Mouse (Mus musculus): ENCODE measurements around the gene Sbk3. TPM values are rescaled to one million over a fixed set of nuclear protein-coding genes. Genes with fewer than 3 reads are reported as not detected.

Sbk3 gene
- polyA plus RNA-seq, 1 experiment from 2014 or later: not detected

GRCm38 (mm10) chr7:4924483-4924882 lies 46.5 kb downstream of the Sbk3 start:
- H3K4me1 ChIP-seq (replicated peaks; ENCODE audit: control insufficient read depth, insufficient read depth): peaks cover 10% of the 10 kb centered on the region
- WGBS: 7% methylated on average over 4 of the region's 4 CpGs
- peaks cover 13% of the 10 kb centered on the region for H3K36me3 ChIP-seq (ENCODE audit: control insufficient read depth, insufficient read depth, low read length)
- peak overlapping the region; percentile 88 for H3K27ac ChIP-seq (replicated peaks)
- peak overlapping the region; percentile 38; the same call in 1 of the 2 replicates for H3K9ac ChIP-seq (ENCODE audit: low read length)
- H3K4me3 ChIP-seq (ENCODE audit: low read depth, low read length): 0 out of 2 replicates have a peak overlapping the region, but pooled peaks have one; percentile 6
- 0 out of 2 replicates have a peak, but pooled peaks have one; percentile 7 for TF ChIP-seq CTCF (IDR thresholded peaks at IDR 0.05; ENCODE audit: low read depth)
- no peak for TF ChIP-seq EP300 (optimal IDR thresholded peaks at IDR 0.05)
- ATAC-seq (ENCODE audit: low FRiP score, low TSS enrichment) (no peak), DNase-seq (ENCODE audit: low spot score) (no peak)
- peak overlapping the region; percentile 57 for H3K4me2 ChIP-seq (replicated peaks; ENCODE audit: low read depth)
- no peaks in the 10 kb centered on the region for H3K27me3 ChIP-seq (ENCODE audit: control insufficient read depth, insufficient read depth, low read length)
- H3K9me3 ChIP-seq (ENCODE audit: control insufficient read depth, low read length): no peaks in the 10 kb centered on the region

GRCm38 (mm10) chr7:4923586-4924364 lies 47.2 kb downstream of the Sbk3 start:
- Histone ChIP-seq H3K4me3 (ENCODE audit: low read depth, low read length) (0 out of 2 replicates have a peak overlapping the region, but pooled peaks have one; percentile 6), H3K36me3 (ENCODE audit: control insufficient read depth, insufficient read depth, low read length) (peaks cover 13% of the 10 kb centered on the region), H3K9me3 (ENCODE audit: control insufficient read depth, low read length) (no peaks in the 10 kb centered on the region), H3K27ac (replicated peaks) (peak overlapping the region; percentile 88), H3K4me2 (replicated peaks; ENCODE audit: low read depth) (peak overlapping the region; percentile 57), H3K27me3 (ENCODE audit: control insufficient read depth, insufficient read depth, low read length) (no peaks in the 10 kb centered on the region), H3K4me1 (replicated peaks; ENCODE audit: control insufficient read depth, insufficient read depth) (peaks cover 10% of the 10 kb centered on the region), H3K9ac (ENCODE audit: low read length) (peak overlapping the region; percentile 38)
- DNase-seq (ENCODE audit: low spot score) (peak; percentile 69), ATAC-seq (ENCODE audit: low FRiP score, low TSS enrichment) (peak; percentile 28; the same call in 1 of the 2 replicates)
- 8% methylated on average over 37 of the region's 37 CpGs for WGBS
- TF ChIP-seq EP300 (optimal IDR thresholded peaks at IDR 0.05) (no peak), CTCF (IDR thresholded peaks at IDR 0.05; ENCODE audit: low read depth) (peak; percentile 68)

GRCm38 (mm10) chr7:4922931-4923565 lies 47.9 kb downstream of the Sbk3 start:
- Histone ChIP-seq H3K4me1 (replicated peaks; ENCODE audit: control insufficient read depth, insufficient read depth) (peaks cover 10% of the 10 kb centered on the region), H3K36me3 (ENCODE audit: control insufficient read depth, insufficient read depth, low read length) (peaks cover 15% of the 10 kb centered on the region), H3K4me2 (replicated peaks; ENCODE audit: low read depth) (peak overlapping the region; percentile 57), H3K27ac (replicated peaks) (peak overlapping the region; percentile 18; the same call in 1 of the 2 replicates), H3K9ac (ENCODE audit: low read length) (peak overlapping the region; percentile 38; the same call in 1 of the 2 replicates), H3K9me3 (ENCODE audit: control insufficient read depth, low read length) (no peaks in the 10 kb centered on the region), H3K4me3 (ENCODE audit: low read depth, low read length) (peak overlapping the region; percentile 26), H3K27me3 (ENCODE audit: control insufficient read depth, insufficient read depth, low read length) (no peaks in the 10 kb centered on the region)
- WGBS: 3% methylated on average over 14 of the region's 14 CpGs
- peak; percentile 49 for TF ChIP-seq CTCF (IDR thresholded peaks at IDR 0.05; ENCODE audit: low read depth)
- no peak for TF ChIP-seq EP300 (optimal IDR thresholded peaks at IDR 0.05)
- DNase-seq (ENCODE audit: low spot score) (peak; percentile 41), ATAC-seq (ENCODE audit: low FRiP score, low TSS enrichment) (no peak)

DNA sequence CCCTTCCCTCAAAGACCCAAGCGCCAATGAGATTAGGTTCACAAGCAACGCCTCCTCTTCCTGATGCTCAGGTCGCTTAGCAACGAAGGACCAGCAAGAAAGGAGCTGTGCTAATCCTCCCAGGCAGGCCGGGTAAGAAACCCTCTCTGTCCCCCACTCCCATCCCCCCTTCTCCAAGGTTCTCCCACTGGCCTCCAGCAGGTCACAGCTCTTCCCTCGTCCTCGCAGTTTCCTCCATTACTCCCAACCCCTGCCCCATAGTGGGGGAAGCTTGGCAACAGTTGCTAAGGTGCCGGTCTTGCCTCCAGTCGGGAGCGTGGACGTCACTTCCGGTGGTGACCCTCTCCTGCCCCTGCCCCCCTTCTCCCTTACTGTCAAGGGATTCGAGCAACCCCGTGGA lies 48.5 kb downstream of the Sbk3 start:
- TF ChIP-seq EP300 (optimal IDR thresholded peaks at IDR 0.05): no peak
- no peak for TF ChIP-seq CTCF (IDR thresholded peaks at IDR 0.05; ENCODE audit: low read depth)
- H3K27me3 ChIP-seq (ENCODE audit: control insufficient read depth, insufficient read depth, low read length): no peaks in the 10 kb centered on the region
- H3K4me1 ChIP-seq (replicated peaks; ENCODE audit: control insufficient read depth, insufficient read depth): peaks cover 10% of the 10 kb centered on the region
- H3K36me3 ChIP-seq (ENCODE audit: control insufficient read depth, insufficient read depth, low read length): peaks cover 15% of the 10 kb centered on the region
- H3K4me2 ChIP-seq (replicated peaks; ENCODE audit: low read depth): peak overlapping the region; percentile 57
- H3K27ac ChIP-seq (replicated peaks): 0 out of 2 replicates have a peak overlapping the region, but pooled peaks have one; percentile 18
- peak; percentile 16; the same call in 1 of the 2 replicates for ATAC-seq (ENCODE audit: low FRiP score, low TSS enrichment)
- no peaks in the 10 kb centered on the region for H3K9me3 ChIP-seq (ENCODE audit: control insufficient read depth, low read length)
- WGBS: under 1% methylated on average over 14 of the region's 14 CpGs
- DNase-seq (ENCODE audit: low spot score): peak; percentile 70
- H3K9ac ChIP-seq (ENCODE audit: low read length): peak overlapping the region; percentile 38; the same call in 1 of the 2 replicates
- peak overlapping the region; percentile 26 for H3K4me3 ChIP-seq (ENCODE audit: low read depth, low read length)

DNA sequence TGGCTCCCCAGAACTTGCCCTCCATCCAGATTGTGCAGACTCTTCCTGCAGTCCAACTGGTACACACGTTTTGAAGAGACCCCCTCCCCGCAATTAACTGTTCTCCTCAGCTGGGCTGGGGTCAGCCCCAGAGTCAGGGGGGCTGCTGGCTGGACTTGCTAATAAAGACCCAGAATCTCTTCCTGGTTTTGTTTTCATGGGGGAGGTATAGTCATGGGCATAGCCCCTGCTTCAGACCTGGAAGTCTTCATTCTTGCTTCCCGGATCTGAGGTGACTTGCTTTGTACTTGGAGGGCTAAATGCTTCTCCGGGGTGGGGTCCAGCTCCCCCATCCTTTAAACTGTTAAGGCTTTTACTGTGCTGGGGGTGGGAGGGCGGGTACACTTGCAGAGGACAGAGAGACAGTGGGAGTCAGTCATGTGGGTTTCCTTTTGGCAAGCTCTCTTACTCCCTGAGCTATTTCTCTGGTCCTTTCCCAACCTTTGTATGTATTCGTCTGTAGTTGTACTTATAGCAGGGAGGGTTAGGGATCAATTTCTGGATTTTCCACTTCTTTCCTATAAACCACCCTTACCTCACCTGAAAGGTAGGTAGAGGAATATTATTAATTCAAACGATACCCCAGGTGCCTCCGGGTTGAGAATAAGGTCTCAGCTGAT lies 49.0 kb downstream of the Sbk3 start, which contains the start of gene Nat14:
TSS of gene Nat14 (plus strand) at position 205 of the 659 bp plus-strand sequence.
- Histone ChIP-seq H3K27ac (replicated peaks) (0 out of 2 replicates have a peak within 1 kb of the TSS, but pooled peaks have one; percentile 18), H3K9ac (ENCODE audit: low read length) (peak within 1 kb of the TSS; percentile 38; the same call in 1 of the 2 replicates), H3K4me2 (replicated peaks; ENCODE audit: low read depth) (peak within 1 kb of the TSS; percentile 57), H3K4me1 (replicated peaks; ENCODE audit: control insufficient read depth, insufficient read depth) (peaks cover 10% of the 10 kb centered on the region), H3K36me3 (ENCODE audit: control insufficient read depth, insufficient read depth, low read length) (peaks cover 15% of the 10 kb centered on the region), H3K9me3 (ENCODE audit: control insufficient read depth, low read length) (no peaks in the 10 kb centered on the region), H3K4me3 (ENCODE audit: low read depth, low read length) (peak within 1 kb of the TSS; percentile 26), H3K27me3 (ENCODE audit: control insufficient read depth, insufficient read depth, low read length) (no peaks in the 10 kb centered on the region)
- ATAC-seq (ENCODE audit: low FRiP score, low TSS enrichment) (no peak), DNase-seq (ENCODE audit: low spot score) (no peak)
- no peak for TF ChIP-seq CTCF (IDR thresholded peaks at IDR 0.05; ENCODE audit: low read depth)
- TF ChIP-seq EP300 (optimal IDR thresholded peaks at IDR 0.05): no peak
- 38% methylated on average over 8 of the region's 8 CpGs for WGBS
